Mouse (Mus musculus) hindbrain, postnatal 0 days (tissue): ENCODE data around the gene Rtn4rl1. TPM values are rescaled to one million over a fixed set of nuclear protein-coding genes. Genes with fewer than 3 reads are reported as not detected.

ENCODE experiments used
- ATAC-seq: fragments of 200-750 bp; cut with Nextera tagmentation; 2 replicates; pipeline ENCODE4 v1.8.0; 2017; ENCODE audit warnings: mild to moderate bottlenecking, moderate TSS enrichment, moderate library complexity
- DNase-seq: peaks from one replicate; pipeline ENCODE4 v3.0.0-alpha.2; 2015; ENCODE audit warnings: low spot score
- H3K27ac ChIP-seq: fragments of 300-500 bp; sonication (generic); 2 replicates; pipeline ENCODE4 v1.5.1; 2014; ENCODE audit warnings: mild to moderate bottlenecking
- H3K27me3 ChIP-seq: fragments of 300-500 bp; sonication (generic); 2 replicates; pipeline ENCODE4 v1.6.1; 2014; ENCODE audit warnings: low read length, mixed read lengths; ENCODE audit not compliant: insufficient read depth
- H3K36me3 ChIP-seq: fragments of 300-500 bp; sonication (generic); 2 replicates; pipeline ENCODE4 v1.6.1; 2014; ENCODE audit warnings: low read length, mixed read lengths; ENCODE audit not compliant: insufficient read depth
- H3K4me1 ChIP-seq: fragments of 300-500 bp; sonication (generic); 2 replicates; pipeline ENCODE4 v1.6.1; 2014; ENCODE audit warnings: antibody characterized with exemption, low read length, mixed read lengths; ENCODE audit not compliant: insufficient read depth
- H3K4me2 ChIP-seq: fragments of 300-500 bp; sonication (generic); 2 replicates; pipeline ENCODE4 v1.6.1; 2014; ENCODE audit warnings: low read depth, mild to moderate bottlenecking, low read length, moderate library complexity, mixed read lengths
- H3K4me3 ChIP-seq: fragments of 300-500 bp; sonication (generic); 2 replicates; pipeline ENCODE4 v1.5.1; 2014; ENCODE audit warnings: low read length
- H3K9ac ChIP-seq: fragments of 300-500 bp; sonication (generic); replicated peaks from 2 replicates; pipeline ENCODE4 v1.6.1; 2014; ENCODE audit warnings: mild to moderate bottlenecking, low read length, moderate library complexity, mixed read lengths
- H3K9me3 ChIP-seq: fragments of 300-500 bp; sonication (generic); 2 replicates; pipeline ENCODE4 v1.6.1; 2016; ENCODE audit warnings: low read length, mixed read lengths
- CTCF ChIP-seq: IDR thresholded peaks from 2 replicates; pipeline ENCODE4 v1.5.1; 2016; ENCODE audit warnings: antibody characterized with exemption, control low read depth, low read depth
- WGBS: fragments of 180-500 bp; shearing (Covaris S2); extraction: QIAGEN DNeasy Blood & Tissue Kit; methylation state at CpG from one replicate; pipeline ENCODE4 v1.1.7; 2014; 5-methylcytosine and 5-hydroxymethylcytosine counted together
- polyA plus RNA-seq: library from polyadenylated mRNA; unstranded; fragments of >200 nt; fragmentation: Nextera tagmentation; extraction: Ambion mirVana; gene quantifications from 2 replicates; pipeline ENCODE4 v1.2.1, GENCODE M21; 2015
- total RNA-seq: library from RNA; depleted of rRNA; stranded (reverse); fragments of >200 nt; gene quantifications from 2 replicates; pipeline ENCODE4 v1.2.3, GENCODE M21; 2014

Gene Rtn4rl1
- total and polyA plus RNA-seq, 2 experiments from 2014 or later: 10.7 to 13.4 TPM

DNA sequence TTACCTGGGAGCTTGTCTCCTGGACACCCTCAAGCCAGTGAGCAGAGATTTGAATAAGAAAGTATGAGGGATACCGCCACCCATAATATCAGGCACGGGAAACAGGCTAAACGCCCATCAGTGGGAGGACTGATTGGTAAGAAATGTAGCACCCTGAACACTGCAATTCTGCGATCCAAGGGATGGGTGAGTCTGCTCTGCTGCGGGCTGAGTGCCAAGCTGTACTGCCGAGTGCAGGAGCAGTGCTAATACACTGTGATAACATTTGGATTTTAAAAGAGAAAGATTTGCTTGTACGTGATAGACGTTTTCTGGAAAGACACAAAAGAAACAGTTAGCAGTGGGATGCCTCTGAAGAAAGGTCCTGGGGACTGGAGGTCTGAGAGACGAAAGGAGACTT lies 26.5 kb downstream of the Rtn4rl1 start:
- H3K4me2 ChIP-seq: no peak overlapping the region
- TF ChIP-seq CTCF: no peak
- H3K4me3 ChIP-seq: no peak overlapping the region
- no peaks in the 10 kb centered on the region for H3K27me3 ChIP-seq
- no peaks in the 10 kb centered on the region; the same call in 1 of the 2 replicates for H3K4me1 ChIP-seq
- no peak for ATAC-seq
- no peak overlapping the region for H3K9ac ChIP-seq
- 28% methylated on average over 9 of the region's 9 CpGs for WGBS
- H3K9me3 ChIP-seq: no peaks in the 10 kb centered on the region
- no peak overlapping the region for H3K27ac ChIP-seq
- peak; percentile 45 for DNase-seq
- no peaks in the 10 kb centered on the region for H3K36me3 ChIP-seq

DNA sequence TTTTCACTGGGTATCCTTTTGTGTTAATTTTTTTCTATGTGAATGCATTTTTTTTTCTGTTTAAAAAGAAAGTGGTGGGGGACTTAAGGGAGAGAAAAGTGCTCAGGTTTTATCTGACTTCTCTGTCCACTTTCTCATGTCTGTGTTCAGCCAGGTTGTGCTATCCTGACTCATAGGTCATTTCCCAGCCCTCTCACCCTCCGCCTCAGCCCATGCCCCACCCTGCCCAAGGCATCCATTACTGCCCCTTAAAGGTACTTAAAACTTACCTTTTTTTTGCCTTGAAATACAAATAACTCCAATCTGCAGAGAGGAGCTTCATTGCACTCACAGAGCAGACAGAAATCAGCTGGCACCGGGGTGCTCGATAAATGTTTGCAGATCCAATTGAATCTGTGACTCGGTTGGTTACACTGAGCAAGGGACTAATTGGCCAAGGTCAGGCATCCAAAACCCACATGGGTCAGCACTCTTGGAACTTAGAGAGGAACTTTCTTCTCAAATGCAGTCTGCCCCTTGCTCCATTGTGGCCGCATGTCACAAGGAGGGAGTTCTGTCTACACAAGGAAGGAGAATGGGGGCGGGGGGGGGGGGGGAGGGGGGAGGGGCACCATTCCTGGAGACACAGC lies 27.0 kb downstream of the Rtn4rl1 start:
- H3K9ac ChIP-seq: no peak overlapping the region
- H3K27ac ChIP-seq: no peak overlapping the region
- 38% methylated on average over 5 of the region's 6 CpGs for WGBS
- H3K9me3 ChIP-seq: no peaks in the 10 kb centered on the region
- no peak for ATAC-seq
- no peaks in the 10 kb centered on the region for H3K27me3 ChIP-seq
- no peak for DNase-seq
- TF ChIP-seq CTCF: no peak
- H3K4me2 ChIP-seq: no peak overlapping the region
- no peak overlapping the region for H3K4me3 ChIP-seq
- no peaks in the 10 kb centered on the region; the same call in 1 of the 2 replicates for H3K4me1 ChIP-seq
- no peaks in the 10 kb centered on the region for H3K36me3 ChIP-seq

DNA sequence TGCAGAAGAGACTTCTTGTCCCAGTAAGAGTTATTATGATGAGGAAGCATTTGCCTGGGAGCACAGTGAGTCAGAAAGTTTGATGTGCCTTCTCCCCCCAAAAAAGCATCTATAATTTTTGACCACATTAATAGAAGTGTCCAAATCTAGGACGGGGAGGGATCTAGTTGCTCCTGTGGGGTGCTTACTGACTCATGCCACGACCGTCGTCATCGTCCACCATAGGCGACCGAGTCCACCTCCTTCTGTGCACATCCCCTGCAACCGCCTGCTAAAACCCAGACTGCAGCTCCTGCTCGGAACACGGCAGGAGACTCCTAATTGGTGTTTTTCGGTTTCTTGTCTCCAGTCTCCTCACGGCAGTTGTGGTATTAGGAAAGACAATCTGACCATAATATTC lies 30.5 kb downstream of the Rtn4rl1 start:
- no peak for TF ChIP-seq CTCF
- no peak for ATAC-seq
- no peak overlapping the region for H3K9ac ChIP-seq
- H3K27ac ChIP-seq: no peak overlapping the region
- WGBS: 85% methylated on average over 12 of the region's 12 CpGs
- H3K4me2 ChIP-seq: no peak overlapping the region
- H3K4me3 ChIP-seq: no peak overlapping the region
- H3K27me3 ChIP-seq: no peaks in the 10 kb centered on the region
- H3K36me3 ChIP-seq: no peaks in the 10 kb centered on the region
- DNase-seq: no peak
- H3K4me1 ChIP-seq: no peaks in the 10 kb centered on the region
- no peaks in the 10 kb centered on the region for H3K9me3 ChIP-seq

DNA sequence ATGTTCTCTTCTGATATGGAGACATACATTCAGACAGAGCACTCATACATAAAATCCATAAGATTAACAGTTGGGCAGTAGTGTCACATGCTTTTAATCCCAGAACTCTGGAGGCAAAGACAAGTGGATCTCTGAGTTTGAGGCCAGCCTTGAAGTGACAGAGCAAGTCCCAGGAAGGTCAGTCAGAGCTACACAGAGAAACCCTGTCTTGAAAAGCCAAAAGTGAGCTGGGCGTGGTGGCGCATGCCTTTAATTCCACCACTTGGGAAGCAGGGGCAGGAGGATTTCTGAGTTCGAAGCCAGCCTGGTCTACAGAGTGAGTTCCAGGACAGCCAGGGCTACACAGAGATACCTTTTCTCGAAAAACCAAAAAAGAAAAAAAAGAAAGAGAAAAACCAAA lies 31.3 kb downstream of the Rtn4rl1 start:
- TF ChIP-seq CTCF: no peak
- H3K27me3 ChIP-seq: no peaks in the 10 kb centered on the region
- 93% methylated on average over 4 of the region's 4 CpGs for WGBS

DNA sequence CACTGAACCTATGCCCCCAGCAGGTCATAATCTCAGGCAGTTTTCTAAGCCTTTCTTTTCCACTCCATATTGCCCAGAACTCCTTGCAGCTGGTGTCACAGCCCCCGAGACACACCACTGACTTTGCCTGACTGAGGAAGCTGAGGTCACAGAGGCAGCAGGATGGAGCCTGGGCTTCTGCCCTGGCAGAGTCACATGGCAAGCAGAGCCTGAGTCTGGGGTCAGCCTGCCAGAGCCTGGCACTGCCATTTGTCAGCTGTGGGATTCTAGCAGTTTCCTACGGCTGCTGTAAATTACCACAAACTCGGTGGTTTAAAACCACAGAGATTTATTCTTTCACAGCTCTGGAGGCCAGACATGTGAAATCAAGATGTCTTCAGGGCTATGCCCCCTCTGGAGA lies 34.0 kb downstream of the Rtn4rl1 start:
- 50% methylated on average over 3 of the region's 3 CpGs for WGBS
- Histone ChIP-seq H3K9ac (no peak overlapping the region), H3K27me3 (no peaks in the 10 kb centered on the region), H3K36me3 (no peaks in the 10 kb centered on the region), H3K9me3 (no peaks in the 10 kb centered on the region), H3K4me1 (no peaks in the 10 kb centered on the region), H3K4me3 (no peak overlapping the region), H3K27ac (no peak overlapping the region), H3K4me2 (no peak overlapping the region)
- no peak for TF ChIP-seq CTCF
- ATAC-seq (no peak), DNase-seq (no peak)

More for the DNA sequence above, 31.3 kb downstream of the Rtn4rl1 start:
- ATAC-seq (no peak), DNase-seq (no peak)
- Histone ChIP-seq H3K9ac (no peak overlapping the region), H3K4me1 (no peaks in the 10 kb centered on the region), H3K9me3 (no peaks in the 10 kb centered on the region), H3K36me3 (no peaks in the 10 kb centered on the region), H3K4me2 (no peak overlapping the region), H3K4me3 (no peak overlapping the region), H3K27ac (no peak overlapping the region)

DNA sequence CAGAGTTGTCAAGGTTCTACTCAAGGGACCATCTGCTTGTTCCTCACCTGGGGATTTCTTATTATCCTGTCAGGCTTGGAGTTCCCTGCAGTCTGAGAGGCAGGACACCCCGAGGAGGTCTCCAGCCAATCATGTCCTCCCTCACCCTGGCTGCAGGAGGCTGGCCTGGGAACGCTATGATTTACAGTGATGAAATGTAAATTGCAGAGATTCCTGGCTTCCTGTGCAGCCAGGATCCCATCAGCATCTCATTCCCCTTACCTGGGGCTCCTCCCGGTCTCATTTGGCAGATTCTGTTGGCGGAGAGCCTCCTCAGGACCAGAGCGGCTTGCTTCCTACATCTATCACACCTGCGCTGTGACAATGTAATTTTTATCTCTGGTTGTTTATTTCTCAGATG lies 35.7 kb downstream of the Rtn4rl1 start:
- H3K4me3 ChIP-seq: no peak overlapping the region
- H3K9me3 ChIP-seq: no peaks in the 10 kb centered on the region
- H3K4me2 ChIP-seq: no peak overlapping the region
- DNase-seq (no peak), ATAC-seq (no peak)
- no peaks in the 10 kb centered on the region for H3K27me3 ChIP-seq
- no peak for TF ChIP-seq CTCF
- H3K9ac ChIP-seq: no peak overlapping the region
- 74% methylated on average over 6 of the region's 6 CpGs for WGBS
- H3K27ac ChIP-seq: no peak overlapping the region
- H3K4me1 ChIP-seq: 0 out of 2 replicates have a peak, but pooled peaks cover 4% of the 10 kb centered on the region
- no peaks in the 10 kb centered on the region for H3K36me3 ChIP-seq

DNA sequence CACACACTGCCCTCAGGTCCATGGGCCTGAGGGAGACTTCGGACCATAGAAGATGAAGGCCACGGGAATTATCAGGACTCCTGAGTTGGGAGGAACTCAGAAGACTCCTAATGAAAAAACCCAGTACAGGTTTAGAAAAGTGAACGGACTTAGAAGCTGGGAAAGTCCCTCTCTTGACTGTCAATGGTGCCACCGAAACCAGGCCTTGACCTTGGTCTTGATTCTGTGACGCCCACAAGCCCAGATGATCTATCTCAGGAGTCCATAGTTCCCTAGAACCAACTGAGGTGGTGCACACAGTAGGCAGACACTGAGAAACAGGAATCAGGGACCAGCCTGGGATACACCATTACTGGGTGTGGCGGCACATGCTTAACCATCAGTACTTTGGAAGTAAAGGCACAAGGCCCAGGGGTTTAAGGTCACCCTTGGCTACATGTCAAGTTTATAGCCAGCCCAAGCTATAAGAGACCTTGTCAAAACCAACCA lies 36.7 kb downstream of the Rtn4rl1 start:
- no peak for TF ChIP-seq CTCF
- WGBS: 93% methylated on average over 6 of the region's 6 CpGs

More for the DNA sequence above, 36.7 kb downstream of the Rtn4rl1 start:
- no peak overlapping the region for H3K9ac ChIP-seq
- H3K4me3 ChIP-seq: no peak overlapping the region
- ATAC-seq (no peak), DNase-seq (no peak)
- no peaks in the 10 kb centered on the region for H3K36me3 ChIP-seq
- H3K4me1 ChIP-seq: 0 out of 2 replicates have a peak, but pooled peaks cover 7% of the 10 kb centered on the region
- H3K9me3 ChIP-seq: no peaks in the 10 kb centered on the region
- H3K27me3 ChIP-seq: no peaks in the 10 kb centered on the region
- H3K4me2 ChIP-seq: no peak overlapping the region
- H3K27ac ChIP-seq: no peak overlapping the region
